ENCODE assay signal across 26 mouse cellular contexts in genomic region chr13:56214633-56215032, GRCm38 (mm10). TPM values are rescaled to one million over a fixed set of nuclear protein-coding genes. Genes with fewer than 3 reads are reported as not detected.
DNase-seq lines count a peak whose midpoint lies in the region; ATAC-seq and TF ChIP-seq lines count a peak whose summit lies in the region.
"Had no signal": no experiment of that assay in that cellular context is flagged by ENCODE, and none has a peak within 500 bp of the region (broad histone marks: within the 10 kb centered on the region; RNA-seq: fewer than 3 reads in every experiment).

No protein-coding gene starts in this region.

- no peak overlapping the region for H3K9ac ChIP-seq in hindbrain, embryonic 13.5 days
- H3K9ac ChIP-seq in hindbrain, embryonic 14.5 days = no peak overlapping the region
- H3K9ac ChIP-seq in CH12.LX (ENCODE audit: insufficient read depth, low read depth) = no peak overlapping the region
- no peak overlapping the region for H3K9ac ChIP-seq in midbrain, embryonic 13.5 days (replicated peaks)
- H3K9ac ChIP-seq: embryonic facial prominence, embryonic 15.5 days; hindbrain, embryonic 15.5 days; liver, postnatal 0 days; stomach, embryonic 15.5 days had no signal

- H3K4me1 ChIP-seq in hindbrain, embryonic 13.5 days (replicated peaks) = peaks cover 14% of the 10 kb centered on the region
- peaks cover 12% of the 10 kb centered on the region; the same call in 1 of the 2 replicates for H3K4me1 ChIP-seq in hindbrain, embryonic 14.5 days (replicated peaks; ENCODE audit: control insufficient read depth, insufficient read depth, low read length)
- peaks cover 25 to 32% of the 10 kb centered on the region in 2 experiments for H3K4me1 ChIP-seq in CH12.LX (ENCODE audit: control insufficient read depth in 1 of 2, insufficient read depth in 2 of 2)
- H3K4me1 ChIP-seq in embryonic facial prominence, embryonic 10.5 days = peaks cover 33% of the 10 kb centered on the region
- H3K4me1 ChIP-seq in midbrain, embryonic 13.5 days (replicated peaks) = peaks cover 31% of the 10 kb centered on the region
- H3K4me1 ChIP-seq: embryonic facial prominence, embryonic 15.5 days; stomach, embryonic 15.5 days had no signal

- TF ChIP-seq POLR2A in CH12.LX (IDR thresholded peaks at IDR 0.05; ENCODE audit: low read depth, low read length) = no peak

- H3K79me2 ChIP-seq in CH12.LX (replicated peaks; ENCODE audit: control insufficient read depth, extremely low read depth, insufficient read depth, poor library complexity, severe bottlenecking) = no peaks in the 10 kb centered on the region

- no peak for DNase-seq in hindbrain, embryonic 14.5 days (ENCODE audit: low spot score)
- no peak for DNase-seq in CH12.LX (ENCODE audit: extremely low read depth)
- no peak for DNase-seq in embryonic facial prominence, embryonic 10.5 days (ENCODE audit: low spot score)
- DNase-seq in cerebellum, postnatal 36 days = no peak
- DNase-seq in cerebellum, adult 9-11 months = no peak
- DNase-seq: cerebellum, adult 9-10 months; kidney, adult 18-20 months; liver; liver, postnatal 0 days; lung, postnatal 14 days; right cerebral cortex, postnatal 25 days; thymus, adult 2 months had no signal

- in situ Hi-C loops in CH12.LX (cut with MboI; ENCODE audit: low pct_ligation_motif_present, low pct_unique_long_range_greater_than_20kb, low sequenced_read_pairs) = no loop called here

- peak overlapping the region; percentile 6; the same call in 1 of the 2 replicates for H3K27ac ChIP-seq in hindbrain, embryonic 13.5 days
- H3K27ac ChIP-seq in hindbrain, embryonic 14.5 days = no peak overlapping the region
- H3K27ac ChIP-seq in CH12.LX (ENCODE audit: insufficient read depth, low read depth) = no peak overlapping the region
- 0 out of 2 replicates have a peak overlapping the region, but pooled peaks have one; percentile 35 for H3K27ac ChIP-seq in embryonic facial prominence, embryonic 10.5 days (replicated peaks)
- H3K27ac ChIP-seq in midbrain, embryonic 13.5 days = no peak overlapping the region
- H3K27ac ChIP-seq: embryonic facial prominence, embryonic 15.5 days; hindbrain, embryonic 15.5 days; kidney, postnatal 0 days; stomach, embryonic 15.5 days had no signal

- WGBS in hindbrain, embryonic 13.5 days = 38% methylated on average over 5 of the region's 5 CpGs
- 37% methylated on average over 5 of the region's 5 CpGs for WGBS in hindbrain, embryonic 14.5 days
- WGBS in embryonic facial prominence, embryonic 10.5 days = 20% methylated on average over 5 of the region's 5 CpGs
- WGBS in midbrain, embryonic 13.5 days = 15% methylated on average over 5 of the region's 5 CpGs

- peaks cover 94% of the 10 kb centered on the region for H3K27me3 ChIP-seq in hindbrain, embryonic 13.5 days
- H3K27me3 ChIP-seq in hindbrain, embryonic 14.5 days (ENCODE audit: control insufficient read depth, insufficient read depth, low read length) = peaks cover 64% of the 10 kb centered on the region
- H3K27me3 ChIP-seq in CH12.LX (replicated peaks) = no peaks in the 10 kb centered on the region
- peaks cover 98% of the 10 kb centered on the region for H3K27me3 ChIP-seq in embryonic facial prominence, embryonic 10.5 days (replicated peaks; ENCODE audit: low read depth, poor library complexity, severe bottlenecking)
- peaks cover 89% of the 10 kb centered on the region for H3K27me3 ChIP-seq in midbrain, embryonic 13.5 days
- H3K27me3 ChIP-seq: stomach, embryonic 15.5 days had no signal

- H3K9me3 ChIP-seq in hindbrain, embryonic 13.5 days = peaks cover 10% of the 10 kb centered on the region
- peaks cover 17% of the 10 kb centered on the region for H3K9me3 ChIP-seq in hindbrain, embryonic 14.5 days (ENCODE audit: control insufficient read depth, low read length)
- H3K9me3 ChIP-seq in CH12.LX (replicated peaks; ENCODE audit: low read length) = no peaks in the 10 kb centered on the region
- peaks cover 7% of the 10 kb centered on the region; the same call in 1 of the 2 replicates for H3K9me3 ChIP-seq in embryonic facial prominence, embryonic 10.5 days
- peaks cover 6% of the 10 kb centered on the region; the same call in 1 of the 2 replicates for H3K9me3 ChIP-seq in midbrain, embryonic 13.5 days
- H3K9me3 ChIP-seq: embryonic facial prominence, embryonic 15.5 days; hindbrain, embryonic 15.5 days; stomach, embryonic 15.5 days had no signal

- no peak overlapping the region for H3K4me2 ChIP-seq in hindbrain, embryonic 13.5 days
- H3K4me2 ChIP-seq in hindbrain, embryonic 14.5 days (replicated peaks) = no peak overlapping the region
- no peak overlapping the region for H3K4me2 ChIP-seq in CH12.LX (ENCODE audit: insufficient read depth, low read depth, poor library complexity, severe bottlenecking)
- H3K4me2 ChIP-seq in midbrain, embryonic 13.5 days (replicated peaks) = no peak overlapping the region
- H3K4me2 ChIP-seq: embryonic facial prominence, embryonic 15.5 days; hindbrain, embryonic 15.5 days; stomach, embryonic 15.5 days had no signal

- no peak overlapping the region for H3K4me3 ChIP-seq in hindbrain, embryonic 13.5 days
- no peak overlapping the region for H3K4me3 ChIP-seq in hindbrain, embryonic 14.5 days (replicated peaks; ENCODE audit: low read length)
- H3K4me3 ChIP-seq in CH12.LX (replicated peaks in 1 of 3; ENCODE audit: low read depth in 2 of 3, low read length in 2 of 3, poor library complexity in 1 of 3) = no peak overlapping the region
- H3K4me3 ChIP-seq in embryonic facial prominence, embryonic 10.5 days = no peak overlapping the region
- no peak overlapping the region for H3K4me3 ChIP-seq in midbrain, embryonic 13.5 days (replicated peaks)
- H3K4me3 ChIP-seq: embryonic facial prominence, embryonic 15.5 days; hindbrain, embryonic 15.5 days; stomach, embryonic 15.5 days had no signal

- TF ChIP-seq EP300 in CH12.LX (IDR thresholded peaks at IDR 0.05; ENCODE audit: low read length) = no peak

- H3K36me3 ChIP-seq in hindbrain, embryonic 13.5 days = no peaks in the 10 kb centered on the region
- H3K36me3 ChIP-seq in hindbrain, embryonic 14.5 days (replicated peaks; ENCODE audit: control insufficient read depth, insufficient read depth) = no peaks in the 10 kb centered on the region
- no peaks in the 10 kb centered on the region for H3K36me3 ChIP-seq in CH12.LX (replicated peaks in 1 of 2; ENCODE audit: control insufficient read depth in 1 of 2, insufficient read depth in 1 of 2, low read length in 1 of 2)
- H3K36me3 ChIP-seq in embryonic facial prominence, embryonic 10.5 days (replicated peaks) = no peaks in the 10 kb centered on the region
- peaks cover 7% of the 10 kb centered on the region; the same call in 1 of the 2 replicates for H3K36me3 ChIP-seq in midbrain, embryonic 13.5 days
- H3K36me3 ChIP-seq: embryonic facial prominence, embryonic 15.5 days; hindbrain, embryonic 15.5 days; stomach, embryonic 15.5 days had no signal

- TF ChIP-seq CTCF in CH12.LX (conservative IDR thresholded peaks at IDR 0.05 in 1 of 2, IDR thresholded peaks at IDR 0.05 in 1 of 2; ENCODE audit: low read depth in 2 of 2, low read length in 2 of 2) = no peak

- dilution Hi-C loops in CH12.LX (cut with MboI; ENCODE audit: extremely low pct_ligation_motif_present, extremely low pct_unique_long_range_greater_than_20kb, low sequenced_read_pairs) = no loop called here

- no peak for TF ChIP-seq RAD21 in CH12.LX (IDR thresholded peaks at IDR 0.05; ENCODE audit: low read depth, low read length)

- ATAC-seq in hindbrain, embryonic 13.5 days (ENCODE audit: low FRiP score) = no peak
- ATAC-seq in hindbrain, embryonic 14.5 days (ENCODE audit: low FRiP score) = no peak
- ATAC-seq in midbrain, embryonic 13.5 days = 0 out of 2 replicates have a peak, but pooled peaks have one; percentile 38
- ATAC-seq: liver, postnatal 0 days had no signal

TF ChIP-seq in CH12.LX, 34 proteins besides CTCF, POLR2A, EP300 and RAD21:
- TF ChIP-seq POLR2AphosphoS2 (IDR thresholded peaks at IDR 0.05; ENCODE audit: low read depth, low read length) (no peak), BHLHE40 (IDR thresholded peaks at IDR 0.05; ENCODE audit: low read depth, low read length) (no peak), ZKSCAN1 (IDR thresholded peaks at IDR 0.05; ENCODE audit: borderline replicate concordance, low read depth, low read length) (no peak), ZNF384 (IDR thresholded peaks at IDR 0.05; ENCODE audit: low read depth, low read length) (peak; percentile 43; the same call in 1 of the 2 replicates), CHD1 (IDR thresholded peaks at IDR 0.05; ENCODE audit: low read depth, low read length) (no peak), HCFC1 (IDR thresholded peaks at IDR 0.05; ENCODE audit: low read depth, low read length) (no peak), IRF4 (IDR thresholded peaks at IDR 0.05; ENCODE audit: low read depth, low read length) (0 out of 2 replicates have a peak, but pooled peaks have one; percentile 13), NRF1 (IDR thresholded peaks at IDR 0.05; ENCODE audit: low read depth, low read length) (no peak), JUN (IDR thresholded peaks at IDR 0.05; ENCODE audit: insufficient read depth, low read depth, low read length) (no peak), MYC (IDR thresholded peaks at IDR 0.05; ENCODE audit: low read depth, low read length) (no peak), MAZ (IDR thresholded peaks at IDR 0.05; ENCODE audit: low read depth, low read length) (no peak), NELFE (IDR thresholded peaks at IDR 0.05; ENCODE audit: low read depth, low read length) (no peak)
TF ChIP-seq in CH12.LX: peak in this region for 2.

RNA-seq across cellular contexts. Expression of gene Tifab, which starts 35.9 kb away (rescaled TPM):
- 1.1 and 1.5 TPM in 2 replicates for polyA plus RNA-seq in hindbrain, embryonic 13.5 days (2015; fragmentation: Nextera tagmentation; extraction: Ambion mirVana)
- 0.37 and 0.73 TPM in 2 replicates for polyA plus RNA-seq in hindbrain, embryonic 14.5 days (2014; fragmentation: Nextera tagmentation; extraction: Ambion mirVana)
- 1.9 and 2.0 TPM in 2 replicates for total RNA-seq in CH12.LX (2012; rRNA removed)
- 3.4 and 4.7 TPM in 2 replicates for total RNA-seq in CH12.LX (2014; rRNA removed)
- 6.2 and 6.7 TPM in 2 replicates for polyA plus RNA-seq in CH12.LX (2012; ENCODE audit: insufficient read length, low read depth)
- polyA plus RNA-seq in embryonic facial prominence, embryonic 10.5 days (2016; fragmentation: Nextera tagmentation; extraction: Ambion mirVana) = 1.3 and 1.5 TPM in 2 replicates
- 0.61 and 0.90 TPM in 2 replicates for polyA plus RNA-seq in midbrain, embryonic 13.5 days (2015; fragmentation: Nextera tagmentation; extraction: Ambion mirVana)
- polyA plus RNA-seq: C2C12 had no signal

RNA-seq across cellular contexts. Expression of gene Neurog1, which starts 37.3 kb away (rescaled TPM):
- 5.9 and 9.8 TPM in 2 replicates for polyA plus RNA-seq in hindbrain, embryonic 13.5 days (2015; fragmentation: Nextera tagmentation; extraction: Ambion mirVana)
- polyA plus RNA-seq in hindbrain, embryonic 14.5 days (2014; fragmentation: Nextera tagmentation; extraction: Ambion mirVana) = 2.6 TPM in 1 of 2 replicates, not detected in the other
- not detected in 2 replicates for total RNA-seq in CH12.LX (2012; rRNA removed)
- not detected in 2 replicates for total RNA-seq in CH12.LX (2014; rRNA removed)
- polyA plus RNA-seq in CH12.LX (2012; ENCODE audit: insufficient read length, low read depth) = not detected in 2 replicates
- polyA plus RNA-seq in embryonic facial prominence, embryonic 10.5 days (2016; fragmentation: Nextera tagmentation; extraction: Ambion mirVana) = 11.2 and 15.5 TPM in 2 replicates
- polyA plus RNA-seq in midbrain, embryonic 13.5 days (2015; fragmentation: Nextera tagmentation; extraction: Ambion mirVana) = 12.0 and 15.8 TPM in 2 replicates
- total RNA-seq: adrenal gland, adult 18-20 months; adrenal gland, postnatal 4 days; gastrocnemius, adult 18-20 months; gastrocnemius, postnatal 4 days; left cerebral cortex, postnatal 14 days; megakaryocyte, adult 5-6 weeks had no signal
- polyA plus RNA-seq: C2C12; heart, postnatal 0 days; kidney, postnatal 0 days; liver, postnatal 0 days; stomach, embryonic 15.5 days had no signal

Comparison
In these comparisons a context has a peak if more than half of its experiments do, and no peak if none do; other contexts are left out.
1. H3K27ac ChIP-seq: peak in hindbrain, embryonic 13.5 days (single experiment) and embryonic facial prominence, embryonic 10.5 days (single experiment); none in hindbrain, embryonic 14.5 days (single experiment), CH12.LX (single experiment) and midbrain, embryonic 13.5 days (single experiment).